Mouse (Mus musculus) CD8-positive naive resting alpha-beta T cell, adult 2 months (primary cell): ENCODE results near the gene Stfa3.
A peak's percentile ranks its signal among the peaks of the same experiment; 100 is the strongest.
"Not testable (repeated sequence)": the region's sequence is repeated elsewhere in the genome, so short reads cannot be mapped to it uniquely, and the experiment has no call there.

Source experiments
- DNase-seq, 2 experiments: peaks; one replicate each; pipeline ENCODE4 v3.0.0; 2022; ENCODE audit warnings: low read depth in 2 of 2, low spot score in 2 of 2

Stfa3 gene

GRCm38 (mm10) chr16:36455342-36455802 is at the start of gene Stfa3:
Stfa3 (minus strand) TSS chr16:36455392.
- DNase-seq, result no peak

GRCm38 (mm10) chr16:36502286-36502685 is 47.1 kb upstream of the Stfa3 start:
- no peak for DNase-seq

GRCm38 (mm10) chr16:36492420-36492819 is 37.2 kb upstream of the Stfa3 start:
- no peak for DNase-seq

DNA sequence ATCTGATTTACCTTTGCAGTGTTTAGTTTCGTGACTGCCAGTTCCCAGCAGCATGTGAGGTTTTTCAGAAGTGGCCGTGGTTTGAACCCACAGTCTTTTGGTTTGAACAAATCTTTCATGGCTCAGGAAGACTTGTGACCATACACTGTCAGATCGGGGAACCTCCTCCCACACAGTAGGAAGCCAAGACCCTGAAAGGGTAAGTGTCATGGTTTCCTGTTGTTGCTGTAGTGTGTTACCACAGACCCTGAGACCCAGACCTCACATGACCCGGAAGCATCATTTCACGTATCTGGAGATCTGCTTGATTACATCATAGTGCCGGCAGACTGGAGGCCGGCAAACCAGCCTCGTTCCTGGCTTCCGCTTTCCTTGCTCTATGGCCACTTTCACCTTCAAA is 21.7 kb upstream of the Stfa3 start:
- DNase-seq, result peak; percentile 69 to 78

DNA sequence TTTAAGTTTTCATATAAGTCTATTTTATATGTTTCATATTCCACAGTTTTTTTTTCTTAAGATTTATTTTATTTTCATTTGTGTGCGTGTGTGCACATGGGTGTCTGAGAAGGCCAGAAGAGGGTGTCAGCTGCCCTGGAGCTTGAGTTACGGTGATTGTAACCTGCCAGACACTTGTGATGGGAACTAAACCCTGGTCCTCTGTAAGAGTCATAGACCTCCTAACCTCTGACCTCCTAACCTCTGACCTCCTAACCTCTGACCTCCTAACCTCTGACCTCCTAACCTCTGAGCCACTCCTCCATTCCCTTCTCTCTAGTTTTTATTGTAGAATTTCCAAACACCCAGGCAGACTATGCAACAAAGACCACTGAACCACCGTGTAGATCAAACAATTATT is 20.3 kb upstream of the Stfa3 start:
- no peak for DNase-seq

- DNase-seq, result no peak
Measured at GRCm38 (mm10) chr16:36474849-36475248, 19.7 kb upstream of the Stfa3 start.

- DNase-seq, result peak; percentile 20 to 37
Measured at GRCm38 (mm10) chr16:36473217-36474216, 18.3 kb upstream of the Stfa3 start.

DNA sequence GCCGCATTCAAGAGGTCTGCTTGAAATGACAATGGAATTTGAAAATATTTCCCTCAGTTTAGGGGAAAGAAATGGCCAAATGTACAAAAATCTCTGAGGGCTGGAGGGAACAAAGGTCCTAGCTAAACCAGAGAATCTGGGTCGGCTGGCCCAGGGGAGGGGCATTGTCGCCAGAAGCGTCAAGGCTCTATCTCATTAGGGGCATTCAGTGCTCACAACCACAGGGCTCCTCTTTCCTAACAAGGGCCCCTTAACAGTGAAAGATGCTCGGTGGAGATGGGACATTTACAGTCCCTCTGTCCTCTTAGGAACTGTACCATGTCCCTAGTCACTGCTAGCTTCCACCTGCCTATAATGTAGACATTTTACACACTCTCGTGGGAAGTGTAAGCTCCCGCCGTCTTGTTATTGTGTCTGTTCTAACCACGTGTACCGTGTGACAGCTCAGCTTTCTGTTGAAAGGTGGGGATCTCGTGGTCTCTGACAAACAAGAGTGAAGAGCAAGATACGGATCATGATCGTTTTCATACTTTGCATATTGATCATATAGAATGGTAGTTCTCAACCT is 16.0 kb upstream of the Stfa3 start:
- DNase-seq, result no peak

DNA sequence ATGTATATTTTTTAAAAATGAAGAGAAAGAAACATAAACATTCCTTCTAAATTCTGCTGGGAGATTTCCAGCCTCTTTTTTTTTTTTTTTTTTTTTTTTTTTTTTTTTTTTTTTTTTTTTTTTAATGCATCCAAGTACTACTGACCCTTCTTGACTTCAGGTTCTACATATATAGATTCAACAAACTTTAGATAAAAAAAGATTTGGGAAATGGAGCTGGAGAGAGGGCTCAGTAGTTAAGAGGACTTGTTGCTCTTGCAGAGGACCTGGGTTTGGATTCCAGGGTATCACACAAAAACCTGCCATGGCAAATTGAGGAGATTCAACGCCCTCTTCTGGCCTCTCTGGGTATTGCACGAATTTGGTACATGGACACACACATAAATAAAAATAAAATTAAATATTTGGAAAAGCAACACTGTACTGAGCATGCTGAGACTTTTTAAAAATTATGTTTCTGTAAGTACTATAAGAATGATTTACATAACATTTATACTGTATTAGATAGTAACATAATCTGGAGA is 14.8 kb upstream of the Stfa3 start:
- DNase-seq, result peak; percentile 19 to 37

DNA sequence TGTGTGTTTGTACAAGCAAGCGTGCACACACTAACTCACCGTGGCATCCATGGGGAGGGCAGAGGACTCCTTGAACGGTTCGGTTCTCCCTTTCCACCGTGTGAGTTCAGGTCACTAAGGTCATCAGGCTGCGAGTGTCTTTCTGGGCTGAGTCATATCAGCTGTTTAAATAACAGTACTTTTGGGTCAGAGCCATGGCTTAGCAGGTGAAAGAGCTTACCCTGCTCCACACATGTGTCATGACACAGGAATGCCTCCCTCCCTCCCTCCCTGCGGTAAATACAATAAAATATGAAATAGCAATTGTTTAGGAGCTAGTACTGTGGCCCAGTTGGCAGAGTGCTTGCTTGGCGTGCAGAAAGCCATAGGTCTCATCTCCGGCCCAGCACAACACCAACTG is 14.2 kb upstream of the Stfa3 start:
- DNase-seq, result no peak

GRCm38 (mm10) chr16:36468862-36469261 is 13.7 kb upstream of the Stfa3 start:
- DNase-seq, result peak in 1 of 2 experiments; percentile 9

DNA sequence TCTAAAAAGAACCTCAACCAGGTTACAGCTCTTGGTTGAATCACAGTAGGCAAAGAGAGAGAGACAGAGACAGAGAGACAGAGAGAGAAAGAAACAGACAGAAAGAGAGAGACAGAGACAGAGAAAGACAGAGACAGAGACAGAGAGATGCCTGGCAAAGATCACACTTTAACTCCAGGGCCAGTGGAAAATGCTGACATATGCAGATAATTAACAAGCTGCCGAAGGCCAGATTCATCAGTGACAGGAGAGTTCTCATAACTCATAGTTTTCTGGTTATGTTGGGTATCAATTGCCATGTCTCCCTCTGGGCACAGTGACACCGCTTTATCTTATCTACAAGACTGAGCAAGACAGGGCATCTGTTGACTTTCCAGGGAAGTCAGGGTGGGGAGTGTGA is 12.7 kb upstream of the Stfa3 start:
- DNase-seq, result no peak

- DNase-seq, result no peak
Measured at GRCm38 (mm10) chr16:36465436-36465835, 10.2 kb upstream of the Stfa3 start.

GRCm38 (mm10) chr16:36464076-36464475 is 8.9 kb upstream of the Stfa3 start:
- no peak for DNase-seq

GRCm38 (mm10) chr16:36460426-36460825 is 5.2 kb upstream of the Stfa3 start:
- no peak for DNase-seq

- DNase-seq, result not testable (repeated sequence)
Measured at GRCm38 (mm10) chr16:36420979-36421378, 34.2 kb downstream of the Stfa3 start.

DNA sequence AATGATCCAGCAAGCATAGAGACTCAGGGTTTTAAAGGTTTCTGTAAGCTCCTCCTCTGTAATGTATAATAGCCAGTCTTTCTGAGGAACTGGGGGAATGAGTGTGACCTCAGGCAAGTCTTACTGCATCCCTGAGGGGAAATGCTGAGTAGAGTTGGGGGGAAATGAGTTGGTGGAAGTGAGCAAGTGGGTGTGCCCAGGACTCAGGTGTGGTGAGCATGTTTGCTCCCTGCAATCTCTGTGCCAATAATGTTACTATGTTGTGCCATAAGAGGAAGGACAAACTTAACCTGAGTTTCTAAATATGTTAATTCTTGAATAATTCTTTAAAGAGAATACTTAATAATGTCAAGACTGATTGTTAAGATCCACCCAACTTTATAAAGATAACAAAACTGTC is 46.8 kb downstream of the Stfa3 start, which contains the start of gene Stfa2:
Gene Stfa2, minus strand, starts transcription at position 101 of the 400 bp plus-strand sequence.
- no peak for DNase-seq
